In genomic region chr8:26447886-26448640, GRCm38 (mm10) we compare ENCODE assay signal across 30 mouse cellular contexts.
DNase-seq lines count a peak whose midpoint lies in the region; ATAC-seq lines count a peak whose summit lies in the region.
"Had no signal": no experiment of that assay in that cellular context is flagged by ENCODE, and none has a peak within 500 bp of the region (broad histone marks: within the 10 kb centered on the region; RNA-seq: fewer than 3 reads in every experiment).

No protein-coding gene starts in this region.

- no peaks in the 10 kb centered on the region for H3K36me3 ChIP-seq in intestine, embryonic 15.5 days
- H3K36me3 ChIP-seq: embryonic facial prominence, embryonic 12.5 days; embryonic facial prominence, embryonic 15.5 days; hindbrain, embryonic 10.5 days; hindbrain, embryonic 13.5 days had no signal

- DNase-seq in heart, adult 11 months, result peak; percentile 81
- DNase-seq in heart, adult 9 months (ENCODE audit: low spot score in 2 of 2), result no peak
- DNase-seq in ES-CJ7 (ENCODE audit: low read depth, low spot score), result peak; percentile 95
- DNase-seq in R1 (ENCODE audit: low read depth, low spot score), result peak; percentile 90
- DNase-seq in cerebellum, adult 9-10 months, result no peak
- DNase-seq: adrenal gland, postnatal 10 days; adrenal gland, postnatal 36 days; B cell, adult 2 months; cerebellum, adult 18-20 months; cerebellum, adult 9-11 months; cerebellum, postnatal 25 days; forebrain, postnatal 0 days; gastrocnemius, adult 2 months; gastrocnemius, postnatal 14 days; heart, adult 18-20 months; heart, postnatal 36 days; kidney, adult 18-20 months; kidney, adult 9 months had no signal

- H3K4me3 ChIP-seq in intestine, embryonic 15.5 days (replicated peaks), result no peak overlapping the region
- H3K4me3 ChIP-seq: embryonic facial prominence, embryonic 12.5 days; embryonic facial prominence, embryonic 15.5 days; erythroblast, embryonic 14.5 days; gastrocnemius, adult 2 months; hindbrain, embryonic 10.5 days; hindbrain, embryonic 13.5 days had no signal

- 0 out of 2 replicates have a peak, but pooled peaks cover 3% of the 10 kb centered on the region for H3K4me1 ChIP-seq in intestine, embryonic 15.5 days (replicated peaks)

- H3K4me2 ChIP-seq in intestine, embryonic 15.5 days (replicated peaks), result no peak overlapping the region
- H3K4me2 ChIP-seq: embryonic facial prominence, embryonic 12.5 days; embryonic facial prominence, embryonic 15.5 days; heart, embryonic 11.5 days; hindbrain, embryonic 13.5 days had no signal

- no peaks in the 10 kb centered on the region for H3K27me3 ChIP-seq in intestine, embryonic 15.5 days (replicated peaks)
- H3K27me3 ChIP-seq: CH12.LX; embryonic facial prominence, embryonic 12.5 days; embryonic facial prominence, embryonic 15.5 days had no signal

- no peak for ATAC-seq in intestine, embryonic 15.5 days
- ATAC-seq: forebrain, embryonic 14.5 days; forebrain, postnatal 0 days; hindbrain, embryonic 16.5 days; intestine, embryonic 16.5 days; Patski had no signal

- no peak overlapping the region for H3K9ac ChIP-seq in intestine, embryonic 15.5 days
- H3K9ac ChIP-seq: embryonic facial prominence, embryonic 12.5 days; embryonic facial prominence, embryonic 15.5 days; forebrain, postnatal 0 days; hindbrain, embryonic 13.5 days had no signal

- no peaks in the 10 kb centered on the region for H3K9me3 ChIP-seq in intestine, embryonic 15.5 days
- H3K9me3 ChIP-seq: embryonic facial prominence, embryonic 12.5 days; embryonic facial prominence, embryonic 15.5 days; hindbrain, embryonic 10.5 days; hindbrain, embryonic 13.5 days had no signal

- 75% methylated on average over 8 of the region's 8 CpGs for WGBS in intestine, embryonic 15.5 days

- no peak overlapping the region for H3K27ac ChIP-seq in intestine, embryonic 15.5 days
- H3K27ac ChIP-seq: embryonic facial prominence, embryonic 12.5 days; embryonic facial prominence, embryonic 15.5 days; gastrocnemius, adult 2 months; hindbrain, embryonic 10.5 days; hindbrain, embryonic 13.5 days had no signal

Comparison
In these comparisons a context has a peak if more than half of its experiments do, and no peak if none do; other contexts are left out.
1. DNase-seq: peak in heart, adult 11 months (single experiment), ES-CJ7 (single experiment) and R1 (single experiment); none in heart, adult 9 months (0 of 2) and cerebellum, adult 9-10 months (single experiment).